Mouse (Mus musculus) left cerebral cortex, adult 8-10 months (tissue): ENCODE results near the gene Pip5k1b. TPM values are rescaled to one million over a fixed set of nuclear protein-coding genes. Genes with fewer than 3 reads are reported as not detected.

Experiments
- DNase-seq, 2 experiments: peaks; one replicate each; pipeline ENCODE4 v3.0.0; 2022; ENCODE audit warnings: low spot score in 2 of 2
- total RNA-seq, 4 experiments: library from RNA; stranded (reverse); gene quantifications; 2 replicates each; pipeline ENCODE4 v1.2.4; 2022

Gene Pip5k1b
- total RNA-seq, 4 experiments from 2014 or later: 19.4 to 23.4 (median 20.7) TPM

DNA sequence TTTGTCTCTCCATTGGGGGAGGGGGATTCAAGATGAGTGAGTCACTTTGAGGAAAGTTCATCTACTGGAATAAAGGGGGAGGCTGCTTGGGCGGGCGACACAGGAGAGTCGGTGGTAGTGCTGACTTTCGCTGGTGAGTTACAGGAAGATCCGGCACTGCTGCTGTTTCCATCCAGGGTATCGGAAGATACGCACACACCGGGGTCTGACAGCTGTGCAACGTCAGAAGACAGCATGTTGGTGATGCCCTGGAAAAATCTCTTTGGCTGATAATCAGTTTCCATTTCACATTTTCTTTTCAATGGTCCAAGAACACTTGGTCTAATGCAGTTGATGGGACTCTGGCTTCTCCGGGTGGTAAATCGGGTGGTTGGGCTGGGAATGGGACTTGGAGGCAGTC, 79.2 kb downstream of the Pip5k1b start:
- DNase-seq: no peak

DNA sequence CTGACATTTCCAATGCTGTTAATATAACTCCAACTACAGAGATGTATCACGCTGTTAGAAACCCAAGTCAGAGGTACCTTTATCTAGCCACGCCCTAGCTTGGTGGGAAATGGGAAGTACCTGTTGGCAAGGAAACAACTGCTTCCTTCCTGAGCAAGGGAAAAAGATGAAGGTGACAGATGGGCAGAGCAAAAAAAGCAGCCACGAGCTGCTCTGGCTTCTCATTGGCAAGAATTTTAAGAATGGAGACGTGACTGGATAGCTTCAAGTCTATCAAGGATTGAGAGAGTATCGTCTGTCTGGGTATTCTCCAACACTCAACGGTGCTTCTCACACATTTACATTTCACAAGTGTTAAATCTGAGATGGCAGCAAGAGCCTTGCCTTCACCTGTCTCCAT, 80.4 kb downstream of the Pip5k1b start:
- DNase-seq: no peak

DNA sequence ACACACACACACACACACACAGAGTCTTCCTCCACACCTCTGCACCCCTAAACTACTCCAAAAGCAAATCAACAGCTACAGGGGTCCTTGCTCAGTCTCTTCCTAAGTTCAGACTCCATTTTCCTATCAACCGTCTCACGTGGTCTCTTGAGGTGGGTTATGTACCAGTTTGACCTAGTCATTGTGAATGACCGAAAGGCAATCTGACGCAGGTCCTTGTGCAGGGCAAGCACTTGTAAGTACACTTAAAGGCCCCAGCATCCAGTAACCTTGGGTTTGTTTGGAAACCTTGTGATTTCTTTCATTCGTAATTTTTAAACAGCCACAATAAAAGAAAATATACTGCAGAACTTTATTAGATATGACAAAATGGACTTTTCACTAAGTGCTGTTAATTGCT, 83.2 kb downstream of the Pip5k1b start:
- DNase-seq: no peak

DNA sequence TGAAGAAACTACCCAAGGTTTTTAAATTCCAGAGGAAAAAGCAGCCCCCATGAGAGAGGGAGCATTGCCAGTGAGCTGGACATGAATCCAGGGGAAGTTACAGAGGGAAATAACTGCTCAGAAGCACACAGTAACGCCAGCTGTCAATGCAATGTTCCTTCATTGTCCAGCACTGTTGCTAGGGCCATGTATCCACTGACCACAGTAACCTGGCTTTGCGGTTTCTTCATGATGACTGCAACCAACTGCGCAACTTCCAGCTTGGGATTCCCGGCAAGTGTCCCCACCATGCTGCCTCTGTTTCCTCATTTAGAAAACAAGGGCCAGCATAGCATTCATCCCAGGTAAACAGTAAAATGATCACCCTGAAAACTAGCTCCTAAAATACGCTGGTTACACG, 84.1 kb downstream of the Pip5k1b start:
- no peak for DNase-seq

DNA sequence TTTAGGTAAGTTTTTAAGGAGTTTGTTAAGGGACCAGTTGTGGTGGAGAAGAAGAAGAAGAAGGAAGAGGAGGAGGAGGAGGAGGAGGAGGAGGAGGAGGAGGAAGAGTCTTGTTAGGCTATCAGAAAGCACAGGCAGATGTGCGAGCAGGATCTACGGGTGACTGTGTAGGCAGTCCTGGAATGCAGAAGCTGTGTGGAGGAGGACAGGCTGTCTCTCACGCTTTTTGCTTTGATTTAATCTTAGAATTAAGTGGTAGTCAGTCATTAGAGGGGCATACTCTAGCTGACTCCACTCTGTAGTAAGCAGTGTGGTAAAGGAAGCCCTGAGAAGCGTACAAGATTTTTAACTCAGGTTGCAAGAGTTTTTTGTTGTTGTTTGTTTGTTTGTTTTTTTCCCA, 86.5 kb downstream of the Pip5k1b start:
- DNase-seq: no peak

DNA sequence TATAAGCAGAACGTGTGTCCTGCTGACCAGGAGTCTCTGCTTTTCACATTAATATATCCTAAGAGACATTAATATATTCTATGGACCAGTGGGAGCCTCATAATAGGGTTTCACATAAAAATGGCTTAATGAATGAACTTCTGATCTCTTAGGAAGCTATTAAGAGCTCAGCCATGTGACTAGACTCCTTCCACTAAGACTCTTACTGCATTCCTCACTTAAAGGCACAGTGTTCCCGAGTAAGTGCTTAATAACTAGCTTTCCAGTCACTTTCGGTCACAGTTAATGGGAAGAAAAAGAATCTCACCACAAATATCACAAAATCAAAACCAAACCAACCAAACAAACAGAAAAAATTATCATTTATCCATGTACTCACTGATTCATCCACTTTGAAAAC, 87.1 kb downstream of the Pip5k1b start:
- no peak for DNase-seq

DNA sequence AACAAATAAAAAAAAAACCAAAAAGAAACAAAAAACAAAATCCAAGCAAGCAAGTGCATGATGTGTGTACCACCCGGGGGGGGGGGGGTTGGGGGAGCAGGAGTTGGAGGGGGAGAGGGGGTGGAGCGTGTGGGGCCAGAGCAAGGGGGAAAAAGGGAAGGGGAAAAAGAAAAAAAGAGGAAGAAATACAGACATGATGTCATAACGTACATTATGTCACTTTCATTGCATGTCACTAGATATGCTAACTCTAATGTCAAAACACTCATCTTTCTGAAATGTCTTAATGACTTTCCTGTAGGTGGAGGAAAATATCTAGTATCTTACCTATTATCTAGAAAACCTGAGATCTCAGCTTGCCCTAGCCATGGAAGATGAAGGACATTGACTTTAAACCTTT, 92.7 kb downstream of the Pip5k1b start:
- DNase-seq: no peak

DNA sequence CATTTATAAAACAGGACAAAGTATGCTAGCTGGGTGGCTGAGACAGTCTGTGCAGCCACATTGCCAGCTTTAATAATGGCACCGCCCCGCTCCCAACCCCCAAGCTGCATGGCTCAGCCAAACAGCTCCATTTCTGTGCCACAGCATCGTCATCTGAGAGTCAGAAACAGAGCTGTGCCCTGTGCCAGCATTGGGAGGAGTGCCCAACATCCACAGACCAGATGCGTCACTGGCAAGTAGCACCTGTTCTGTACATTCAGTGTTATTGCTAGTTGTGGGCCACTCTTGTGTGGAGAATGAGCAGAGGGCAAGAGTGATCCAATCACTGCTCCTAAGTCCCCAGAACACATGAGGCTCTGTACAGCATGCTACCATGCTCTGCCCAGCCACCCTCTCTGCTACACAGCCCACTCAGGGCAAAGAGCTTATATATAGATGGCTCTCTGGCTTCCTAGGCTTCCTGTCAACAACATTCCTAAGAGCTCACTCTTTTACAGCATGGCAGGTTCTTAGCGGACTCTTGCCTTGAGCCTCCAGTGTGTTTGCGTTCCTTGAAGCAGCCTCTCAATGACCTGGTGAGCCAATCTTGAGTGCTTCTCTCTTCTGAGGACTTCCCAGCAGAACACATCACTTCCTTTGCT, 99.0 kb downstream of the Pip5k1b start:
- peak in 1 of 2 experiments; percentile 68 for DNase-seq

DNA sequence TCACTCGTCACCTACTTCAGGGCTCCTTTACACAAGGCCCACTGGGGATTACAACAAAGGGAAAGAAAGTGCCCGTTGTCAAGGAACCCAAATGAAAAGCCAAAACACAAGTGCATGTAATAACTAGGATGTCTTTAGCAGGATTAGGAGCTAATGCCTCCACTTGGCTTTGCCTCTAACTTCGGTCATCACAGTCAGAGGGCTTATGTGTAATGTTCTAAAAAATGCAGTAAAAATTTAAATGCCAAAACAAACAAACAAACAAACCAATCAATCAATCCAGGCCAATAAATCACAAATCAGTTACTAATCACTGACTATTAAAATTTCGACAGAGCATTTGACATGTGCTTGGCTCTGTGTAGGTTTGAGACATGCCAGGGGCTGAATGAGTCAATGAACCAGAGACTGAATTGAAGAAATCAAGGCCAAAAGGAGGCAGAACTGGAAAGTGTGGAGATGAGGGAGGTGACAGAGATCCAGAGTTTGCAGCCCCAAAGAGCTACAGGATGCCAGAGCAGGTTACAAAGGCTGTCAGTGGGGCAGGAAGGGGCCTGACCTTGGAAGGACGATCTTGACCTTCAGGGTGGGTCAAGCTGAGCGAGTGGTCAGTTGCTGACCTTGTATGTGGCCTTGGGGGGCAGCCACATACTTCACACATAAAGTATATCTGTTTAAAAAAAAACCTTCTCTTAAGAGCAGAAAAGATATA, 100.3 kb downstream of the Pip5k1b start:
- no peak for DNase-seq

DNA sequence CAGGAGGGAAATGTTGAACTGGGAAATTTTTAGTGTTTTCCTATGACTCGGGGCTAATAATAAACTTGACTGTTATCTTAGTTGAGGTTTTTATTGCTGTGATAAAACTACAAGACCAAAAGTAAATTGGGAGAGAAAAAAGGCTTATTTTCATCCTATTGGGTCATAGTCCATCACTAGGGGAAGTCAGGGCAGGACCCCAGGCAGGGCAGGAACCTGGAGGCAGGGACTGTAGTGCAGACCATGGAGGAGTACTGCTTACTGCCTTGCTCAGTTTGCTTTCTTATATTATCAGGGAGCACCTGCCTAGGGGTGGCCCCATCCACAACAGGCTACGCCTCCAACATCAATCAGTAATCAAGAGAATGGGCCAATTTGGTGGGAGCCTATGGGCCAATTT, 101.2 kb downstream of the Pip5k1b start:
- no peak for DNase-seq

DNA sequence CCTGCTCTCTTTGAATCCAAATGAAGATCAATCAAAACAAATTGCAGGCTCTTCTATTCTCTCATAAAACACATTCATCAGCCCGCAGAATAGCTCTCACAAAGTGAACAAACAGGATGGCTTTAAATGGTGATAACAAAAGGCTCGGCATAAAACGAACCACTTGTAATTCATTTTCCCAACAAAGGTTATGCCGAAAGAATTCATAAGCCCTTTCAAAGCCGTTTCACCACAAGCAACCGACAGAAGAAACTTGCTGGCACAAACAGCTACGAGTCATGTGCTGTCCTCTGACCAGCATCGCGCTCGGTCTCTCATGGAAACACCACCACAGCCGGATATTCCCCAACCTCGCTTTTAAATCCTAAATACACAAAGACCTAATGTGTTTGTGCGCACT, 102.3 kb downstream of the Pip5k1b start:
- DNase-seq: no peak

DNA sequence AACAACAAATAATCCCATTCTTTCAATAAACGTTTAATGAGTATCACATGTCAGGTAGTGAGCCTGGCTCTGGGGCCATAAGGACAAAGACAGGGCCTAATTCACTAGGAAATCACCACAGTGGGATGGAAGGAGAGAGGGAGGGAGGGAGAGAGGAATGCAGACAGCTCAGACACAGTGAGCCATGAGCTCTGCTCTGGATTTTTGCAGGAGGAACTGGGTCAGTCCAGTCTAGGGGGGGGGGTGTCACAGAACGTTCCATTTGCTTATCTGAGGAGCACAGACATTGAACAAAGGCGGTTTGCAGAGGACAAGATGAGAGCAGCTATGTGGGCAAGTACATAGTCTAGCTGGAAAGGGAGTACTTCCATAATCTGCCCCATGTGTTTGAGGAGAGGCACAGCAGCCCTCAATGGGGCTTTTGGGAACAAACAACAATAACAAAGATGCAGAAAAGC, 103.2 kb downstream of the Pip5k1b start:
- DNase-seq: no peak

DNA sequence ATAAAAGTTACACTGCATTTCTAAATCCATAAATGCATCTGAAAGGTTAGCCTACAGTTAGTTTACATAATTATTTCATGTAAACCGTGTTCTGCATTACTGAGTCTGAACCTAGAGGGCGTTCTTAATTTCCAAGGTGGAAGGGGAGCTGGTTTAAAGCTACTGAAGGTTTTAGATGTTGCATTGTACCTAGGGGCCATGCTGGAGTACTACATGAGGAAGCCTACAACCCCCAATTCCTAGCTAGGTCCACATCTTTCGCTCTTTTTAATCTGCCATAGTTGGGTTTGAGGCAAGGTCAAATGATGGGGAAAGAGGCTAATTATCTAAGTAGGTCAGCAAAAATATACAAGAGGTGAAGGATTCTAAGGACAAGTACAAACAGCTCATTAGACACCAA, 104.0 kb downstream of the Pip5k1b start:
- no peak for DNase-seq

DNA sequence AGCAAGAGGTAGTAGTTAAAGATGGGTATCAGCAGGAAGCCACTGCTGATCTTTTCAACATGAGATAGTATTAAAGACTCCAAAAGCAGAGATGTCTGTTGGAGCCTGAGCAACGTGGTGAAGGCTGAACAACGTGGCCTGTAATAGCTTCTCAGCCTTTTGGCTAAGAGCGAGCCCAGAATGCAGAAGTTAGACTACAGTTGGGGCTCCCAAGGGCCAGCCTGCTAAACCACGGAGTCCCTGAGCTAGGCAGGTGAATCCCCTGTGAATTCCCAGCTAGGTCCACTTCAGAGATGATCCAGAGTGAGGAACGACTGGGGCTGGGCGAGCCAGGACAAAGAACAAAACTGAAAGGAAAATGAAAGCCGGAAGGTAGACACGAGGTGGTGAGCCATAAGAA, 104.9 kb downstream of the Pip5k1b start:
- no peak for DNase-seq

DNA sequence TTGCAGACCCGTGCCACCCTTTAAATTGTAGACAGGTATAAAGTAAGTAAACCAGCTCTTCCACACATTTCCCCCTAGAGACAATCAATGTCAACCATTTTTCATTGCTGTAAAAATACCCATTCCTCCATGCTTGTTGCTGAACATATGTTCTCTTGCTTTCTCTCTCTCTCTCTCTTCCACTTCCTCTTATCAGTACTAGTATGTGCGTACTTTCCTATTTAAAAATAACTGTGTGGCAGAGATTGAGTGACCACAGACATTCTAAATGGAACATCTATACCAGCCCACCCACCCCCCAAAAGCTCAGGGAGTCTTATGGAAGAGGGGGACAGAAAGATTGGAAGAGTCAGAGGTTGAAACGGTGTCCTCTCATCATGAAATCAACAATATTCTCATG, 111.3 kb downstream of the Pip5k1b start:
- no peak for DNase-seq

DNA sequence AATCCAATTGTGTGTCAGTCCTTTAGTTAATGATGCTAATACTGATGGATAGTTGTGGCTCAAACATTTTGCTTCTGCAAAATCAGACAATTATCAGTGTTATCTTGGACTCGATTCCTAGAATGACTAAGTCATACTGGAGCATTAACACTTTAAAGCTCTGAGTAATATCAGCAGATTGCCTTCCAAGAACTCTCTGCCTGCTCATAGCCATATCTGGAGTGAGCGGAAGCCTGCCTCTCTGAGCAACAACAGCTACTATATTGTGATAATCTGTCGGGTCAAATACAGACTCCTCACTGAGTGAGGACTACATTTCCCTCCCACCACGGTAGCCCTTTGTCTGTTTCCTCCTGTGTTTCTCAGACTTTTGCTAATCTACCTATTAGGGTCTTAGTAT, 116.0 kb downstream of the Pip5k1b start:
- DNase-seq: no peak

DNA sequence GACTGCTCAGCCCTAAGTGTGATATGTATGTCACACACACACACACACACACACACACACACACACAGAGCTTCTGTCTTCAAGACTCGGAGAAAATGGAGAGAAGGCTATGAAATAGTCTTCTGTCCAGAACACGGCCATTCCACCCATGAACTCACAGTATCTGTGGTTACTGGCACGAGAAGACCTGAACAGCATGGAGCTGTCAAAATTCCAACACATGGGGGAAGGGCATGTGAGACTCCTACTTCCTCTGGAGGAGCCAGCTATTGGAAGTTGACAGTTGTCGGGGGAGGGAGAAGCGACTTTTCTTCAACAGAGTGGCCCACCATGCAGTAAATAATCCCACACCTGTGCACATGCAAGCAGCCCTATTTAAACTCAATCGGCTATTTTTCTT, 121.4 kb downstream of the Pip5k1b start:
- no peak for DNase-seq

DNA sequence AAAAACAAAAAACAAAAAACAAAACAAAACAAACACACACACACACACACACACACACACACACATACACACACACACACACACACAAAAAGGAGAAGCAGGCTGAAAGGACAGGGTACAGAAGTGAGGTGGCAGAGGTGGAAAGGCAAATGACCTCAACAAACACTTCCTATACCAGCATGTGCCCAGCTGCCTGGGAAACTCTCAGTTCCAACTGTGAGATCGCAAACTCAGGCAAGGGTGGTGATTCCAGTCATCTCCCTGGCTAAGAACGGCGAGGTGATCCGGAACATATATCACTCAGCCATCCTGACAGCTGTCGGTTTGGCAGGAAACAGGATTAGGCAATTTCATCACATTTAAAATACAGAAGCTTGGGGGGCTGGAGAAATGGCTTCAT, 123.2 kb downstream of the Pip5k1b start:
- no peak for DNase-seq

DNA sequence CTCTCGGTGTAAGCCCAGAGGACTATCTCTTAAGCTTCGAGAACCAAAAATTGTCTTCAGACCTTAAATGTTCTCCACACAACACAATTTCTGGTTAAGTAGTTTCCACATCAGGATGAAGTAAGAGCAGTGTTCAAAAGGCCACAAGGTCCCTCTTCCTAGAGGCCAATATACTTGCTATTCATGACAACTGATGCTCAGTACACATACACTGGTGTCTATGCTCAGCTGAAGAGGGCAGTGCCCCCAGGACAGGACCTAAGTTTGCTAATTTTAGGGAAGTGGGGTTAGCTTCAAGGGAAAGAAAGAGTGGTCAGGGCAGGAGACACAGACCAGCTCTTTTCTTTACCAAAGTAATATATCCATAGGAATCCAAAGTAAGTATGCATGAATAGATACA, 124.3 kb downstream of the Pip5k1b start:
- DNase-seq: no peak

DNA sequence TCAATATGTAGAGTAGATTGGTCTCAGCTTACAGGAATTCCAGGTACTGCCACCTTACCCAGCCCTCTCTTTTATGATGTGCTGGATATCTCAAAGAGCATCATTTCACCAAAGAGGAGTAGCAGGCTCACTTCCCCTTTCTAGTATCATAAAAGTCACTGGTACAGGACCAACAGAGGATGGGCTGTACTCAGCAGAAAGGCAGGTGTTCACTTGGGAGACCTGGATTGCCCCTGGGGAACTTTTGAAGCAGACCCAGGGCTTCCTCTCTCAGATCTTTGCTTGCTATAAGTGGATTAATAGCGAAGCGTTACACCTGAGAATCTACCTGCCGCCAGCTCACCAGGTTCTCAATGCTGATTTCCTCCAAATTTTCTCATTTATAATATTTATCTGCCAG, 127.7 kb downstream of the Pip5k1b start:
- no peak for DNase-seq

DNA sequence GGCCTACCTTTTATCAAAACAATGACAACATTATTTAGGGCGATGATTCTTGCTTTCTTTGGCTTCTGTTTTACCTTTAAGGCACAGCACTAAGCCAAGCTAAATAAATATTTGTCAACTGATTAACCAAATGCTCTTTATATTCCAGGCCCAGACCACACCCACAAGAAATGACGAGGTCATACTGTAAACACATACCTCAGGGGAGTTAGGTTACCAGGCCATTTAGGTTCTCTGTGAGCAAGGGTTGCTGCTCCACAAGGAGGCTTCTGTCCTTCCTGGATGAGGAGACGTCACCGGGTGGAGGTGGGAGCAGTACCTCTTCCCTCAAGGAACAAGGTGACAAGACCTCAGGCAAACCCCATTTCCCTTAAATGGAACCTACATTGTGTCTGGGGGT, 128.4 kb downstream of the Pip5k1b start:
- DNase-seq: no peak

DNA sequence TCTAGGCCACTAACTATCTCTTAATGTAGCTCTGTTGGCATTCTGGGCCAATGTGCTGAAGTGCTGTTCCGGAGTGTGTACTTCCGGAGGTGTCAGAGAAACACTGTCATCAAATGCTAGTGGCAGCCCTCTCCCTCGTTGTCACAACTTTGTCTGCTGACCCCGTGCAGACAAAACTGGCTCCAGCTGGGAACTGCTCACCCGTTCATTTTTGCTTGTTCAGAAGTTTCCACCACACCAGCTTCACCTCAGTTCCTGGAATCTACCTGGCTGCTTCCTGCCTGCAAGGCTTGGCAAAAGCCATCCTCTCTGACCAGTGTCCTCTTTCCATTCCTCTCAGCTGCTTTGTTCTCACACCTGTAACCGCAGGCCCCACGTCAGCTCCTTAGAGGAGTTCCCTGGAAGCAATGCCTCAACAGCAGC, 128.9 kb downstream of the Pip5k1b start:
- DNase-seq: no peak

DNA sequence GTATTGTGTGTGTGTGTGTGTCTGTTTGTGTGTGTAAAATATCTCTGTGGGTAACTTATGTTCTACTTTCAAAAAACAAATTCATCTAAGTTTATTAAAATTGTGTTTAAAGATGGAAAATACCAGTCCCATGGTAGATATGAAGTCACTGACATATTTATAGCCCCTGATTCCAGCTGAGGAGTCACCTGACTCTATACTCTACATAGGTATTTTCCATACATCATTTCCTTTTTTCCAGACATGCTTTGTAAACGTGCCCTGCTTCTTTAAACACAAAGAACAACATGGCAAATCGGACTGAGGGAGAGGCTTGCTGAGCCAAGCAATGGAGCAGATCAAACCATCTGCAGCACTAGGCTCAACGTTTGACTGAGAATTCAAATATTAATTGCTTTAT, 137.6 kb downstream of the Pip5k1b start:
- no peak for DNase-seq
